Mouse (Mus musculus) kidney, postnatal 10 days (tissue): ENCODE results near the gene Tent5a.

Experiments used
- DNase-seq: peaks from one replicate; pipeline ENCODE4 v3.0.0; 2021; ENCODE audit warnings: mixed read lengths

Tent5a gene

GRCm38 (mm10) chr9:85303378-85303777 lies 23.8 kb downstream of the Tent5a start:
- no peak for DNase-seq

GRCm38 (mm10) chr9:85302849-85303248 lies 24.3 kb downstream of the Tent5a start:
- DNase-seq = no peak

GRCm38 (mm10) chr9:85274114-85274513 lies 53.0 kb downstream of the Tent5a start:
- DNase-seq = no peak
